Comparison of ENCODE assay signal across 26 mouse cellular contexts in genomic region chr9:50845547-50845946, GRCm38 (mm10). TPM values are rescaled to one million over a fixed set of nuclear protein-coding genes. Genes with fewer than 3 reads are reported as not detected.
DNase-seq lines count a peak whose midpoint lies in the region; ATAC-seq lines count a peak whose summit lies in the region.
"Had no signal": no experiment of that assay in that cellular context is flagged by ENCODE, and none has a peak within 500 bp of the region (broad histone marks: within the 10 kb centered on the region; RNA-seq: fewer than 3 reads in every experiment).

No protein-coding gene starts in this region.

- ATAC-seq in kidney, embryonic 15.5 days (replicated peaks; ENCODE audit: low FRiP score), result peak; percentile 91
- no peak for ATAC-seq in heart, embryonic 11.5 days (replicated peaks; ENCODE audit: insufficient number of reproducible peaks, low FRiP score, low TSS enrichment)
- ATAC-seq: forebrain, postnatal 0 days; midbrain, embryonic 16.5 days had no signal

- no peak overlapping the region for H3K4me2 ChIP-seq in kidney, embryonic 15.5 days
- H3K4me2 ChIP-seq in heart, embryonic 11.5 days, result no peak overlapping the region
- H3K4me2 ChIP-seq: heart, embryonic 13.5 days; hindbrain, embryonic 12.5 days; liver, embryonic 15.5 days; lung, embryonic 15.5 days; neural tube, embryonic 13.5 days had no signal

- H3K4me1 ChIP-seq in kidney, embryonic 15.5 days, result peaks cover 43% of the 10 kb centered on the region
- peaks cover 7% of the 10 kb centered on the region; the same call in 1 of the 2 replicates for H3K4me1 ChIP-seq in heart, embryonic 11.5 days (ENCODE audit: control insufficient read depth, insufficient read depth, low read length)
- H3K4me1 ChIP-seq: neural tube, embryonic 13.5 days had no signal

- H3K9ac ChIP-seq in kidney, embryonic 15.5 days, result no peak overlapping the region
- no peak overlapping the region for H3K9ac ChIP-seq in heart, embryonic 11.5 days (ENCODE audit: low read depth, low read length)
- H3K9ac ChIP-seq: forebrain, postnatal 0 days; heart, embryonic 13.5 days; hindbrain, embryonic 12.5 days; liver, embryonic 15.5 days; lung, embryonic 15.5 days; neural tube, embryonic 13.5 days had no signal

- DNase-seq in embryo, embryonic 10 days (ENCODE audit: low spot score), result peak; percentile 30
- DNase-seq in embryo, embryonic 11 days, result no peak
- peak; percentile 86 for DNase-seq in kidney, adult 11 months
- DNase-seq in kidney, postnatal 36 days, result peak; percentile 83 to 90
- DNase-seq in gastrocnemius, postnatal 14 days, result no peak
- DNase-seq in layer of hippocampus, postnatal 10 days (ENCODE audit: low spot score in 2 of 2), result no peak
- DNase-seq: adrenal gland, adult 8-10 months; cerebellum, adult 11-12 months; cerebellum, postnatal 25 days; forebrain, postnatal 0 days; gastrocnemius, postnatal 25 days; heart, adult 18-20 months; heart, postnatal 14 days; retina, postnatal 1 day; right cerebral cortex, postnatal 25 days; spleen, adult 18-20 months had no signal

- H3K9me3 ChIP-seq in kidney, embryonic 15.5 days (replicated peaks), result no peaks in the 10 kb centered on the region
- no peaks in the 10 kb centered on the region for H3K9me3 ChIP-seq in heart, embryonic 11.5 days (replicated peaks; ENCODE audit: control insufficient read depth, low read length)
- H3K9me3 ChIP-seq: embryonic facial prominence, embryonic 10.5 days; heart, embryonic 13.5 days; hindbrain, embryonic 12.5 days; liver, embryonic 15.5 days; lung, embryonic 15.5 days; neural tube, embryonic 13.5 days had no signal

- peak overlapping the region; percentile 61 for H3K27ac ChIP-seq in kidney, embryonic 15.5 days
- H3K27ac ChIP-seq in heart, embryonic 11.5 days (ENCODE audit: low read depth, low read length), result no peak overlapping the region
- H3K27ac ChIP-seq: embryonic facial prominence, embryonic 10.5 days; heart, embryonic 13.5 days; hindbrain, embryonic 12.5 days; liver, embryonic 15.5 days; lung, embryonic 15.5 days; neural tube, embryonic 13.5 days had no signal

- H3K4me3 ChIP-seq in kidney, embryonic 15.5 days (replicated peaks), result no peak overlapping the region
- no peak overlapping the region for H3K4me3 ChIP-seq in heart, embryonic 11.5 days (ENCODE audit: low read depth, low read length)
- H3K4me3 ChIP-seq: embryonic facial prominence, embryonic 10.5 days; heart, embryonic 13.5 days; hindbrain, embryonic 12.5 days; liver, embryonic 15.5 days; lung, embryonic 15.5 days; myocyte; neural tube, embryonic 13.5 days had no signal

- WGBS in kidney, embryonic 15.5 days, result 19% methylated on average over 9 of the region's 9 CpGs
- 78% methylated on average over 9 of the region's 9 CpGs for WGBS in heart, embryonic 11.5 days (ENCODE audit: insufficient replicate concordance)

- H3K36me3 ChIP-seq in kidney, embryonic 15.5 days, result peaks cover 16% of the 10 kb centered on the region
- H3K36me3 ChIP-seq in heart, embryonic 11.5 days (ENCODE audit: control insufficient read depth, insufficient read depth, low read length), result peaks cover 4% of the 10 kb centered on the region
- H3K36me3 ChIP-seq: lung, embryonic 15.5 days had no signal

- H3K27me3 ChIP-seq in kidney, embryonic 15.5 days, result no peaks in the 10 kb centered on the region
- no peaks in the 10 kb centered on the region for H3K27me3 ChIP-seq in heart, embryonic 11.5 days (ENCODE audit: control insufficient read depth, insufficient read depth, low read length)
- H3K27me3 ChIP-seq: heart, embryonic 13.5 days; hindbrain, embryonic 12.5 days; liver, embryonic 15.5 days; lung, embryonic 15.5 days; neural tube, embryonic 13.5 days had no signal

- intact Hi-C loops in gastrocnemius, postnatal 14 days (cut with DNase I; ENCODE audit: low total_unique reads), result loop anchor here (2.0 kb wide), 1 partner anchor 41 kb away; no protein-coding TSS in a partner anchor

RNA-seq across cellular contexts. Expression of gene Ppp2r1b, which starts 0.4 kb away (rescaled TPM):
- polyA plus RNA-seq in kidney, embryonic 15.5 days (2015; fragmentation: Nextera tagmentation; extraction: Ambion mirVana), result 74.8 and 75.6 TPM in 2 replicates
- 63.1 and 66.9 TPM in 2 replicates for polyA plus RNA-seq in heart, embryonic 11.5 days (2014; fragmentation: Nextera tagmentation; extraction: Ambion mirVana)
- total RNA-seq in gastrocnemius, postnatal 14 days (2021), result 1 to 10 TPM; 5.5 to 5.8 TPM
- total RNA-seq in layer of hippocampus, postnatal 10 days (2021), result 10 to 100 TPM; 18.8 to 19.9 TPM

Comparison
In these comparisons a context has a peak if more than half of its experiments do, and no peak if none do; other contexts are left out.
1. DNase-seq: peak in embryo, embryonic 10 days (single experiment), kidney, adult 11 months (single experiment) and kidney, postnatal 36 days (2 of 2); none in embryo, embryonic 11 days (single experiment), gastrocnemius, postnatal 14 days (single experiment) and layer of hippocampus, postnatal 10 days (0 of 2).